Mouse (Mus musculus): ENCODE results near the gene Llgl2. TPM values are rescaled to one million over a fixed set of nuclear protein-coding genes. Genes with fewer than 3 reads are reported as not detected.

Gene Llgl2
- total and polyA plus RNA-seq, 3 experiments: 18.4 to 20.3 (median 19.4) TPM

DNA sequence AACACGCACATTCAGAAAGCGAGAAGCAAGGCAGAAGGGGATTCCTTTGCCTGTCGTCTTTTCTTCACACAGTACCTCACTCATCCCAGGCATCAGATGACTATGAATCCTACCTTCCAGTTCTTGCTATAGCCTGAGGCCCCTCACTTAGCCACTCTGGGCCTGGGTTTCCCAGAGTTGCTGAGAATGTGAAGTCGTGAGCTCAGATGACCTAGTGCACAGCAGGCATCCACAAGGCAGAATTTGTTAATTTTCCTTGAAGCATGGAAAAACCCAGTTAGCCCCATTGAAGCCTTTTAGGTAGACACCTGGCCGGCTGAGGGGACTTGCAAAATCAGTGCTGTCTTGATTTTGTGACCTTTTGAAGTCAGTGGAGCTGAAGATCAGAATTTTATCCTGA is 2.6 kb downstream of the Llgl2 start:
- Histone ChIP-seq H3K27me3 (ENCODE audit: control insufficient read depth, insufficient read depth, low read length) (no peaks in the 10 kb centered on the region), H3K4me1 (ENCODE audit: control insufficient read depth, insufficient read depth, low read length) (peaks cover 2% of the 10 kb centered on the region; the same call in 1 of the 2 replicates), H3K4me3 (no peak overlapping the region), H3K36me3 (ENCODE audit: control insufficient read depth, insufficient read depth, low read length) (no peaks in the 10 kb centered on the region), H3K79me2 (replicated peaks; ENCODE audit: control insufficient read depth, insufficient read depth, low read length) (no peaks in the 10 kb centered on the region), H3K9ac (ENCODE audit: low read depth, low read length) (no peak overlapping the region), H3K27ac (no peak overlapping the region)
- DNase-seq: no peak
- intact Hi-C loops (cut with DNase I): no loop called here
- TF ChIP-seq CTCF (IDR thresholded peaks at IDR 0.05) (no peak), EP300 (IDR thresholded peaks at IDR 0.05; ENCODE audit: insufficient read depth, low read depth, low read length) (no peak), POLR2A (IDR thresholded peaks at IDR 0.05; ENCODE audit: insufficient read depth, low read depth, low read length) (no peak)
- 75% methylated on average over 5 of the region's 5 CpGs for WGBS

DNA sequence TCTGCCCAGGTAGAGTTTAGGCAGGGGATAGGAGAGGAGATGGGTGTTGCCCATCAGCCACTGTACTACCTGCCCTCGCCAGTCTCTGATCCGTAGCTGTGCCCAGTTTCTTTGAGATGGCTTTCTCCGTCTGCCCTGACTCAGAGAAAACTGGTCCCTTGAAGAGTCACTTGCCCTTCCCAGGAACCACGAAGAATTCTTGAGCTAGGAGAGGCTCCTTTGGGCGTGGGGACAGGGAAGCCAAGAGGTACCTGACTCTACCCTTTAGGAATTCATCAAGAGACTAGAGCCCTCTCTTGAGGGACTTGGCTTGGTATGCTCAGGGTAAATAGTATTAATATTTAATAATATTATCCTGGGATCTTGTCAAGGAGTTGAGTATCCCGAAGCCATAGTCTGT is 3.8 kb downstream of the Llgl2 start:
- Histone ChIP-seq H3K27ac (no peak overlapping the region), H3K9ac (ENCODE audit: low read depth, low read length) (no peak overlapping the region), H3K4me3 (no peak overlapping the region), H3K79me2 (replicated peaks; ENCODE audit: control insufficient read depth, insufficient read depth, low read length) (no peaks in the 10 kb centered on the region), H3K36me3 (ENCODE audit: control insufficient read depth, insufficient read depth, low read length) (no peaks in the 10 kb centered on the region), H3K4me1 (ENCODE audit: control insufficient read depth, insufficient read depth, low read length) (peaks cover 2% of the 10 kb centered on the region; the same call in 1 of the 2 replicates), H3K27me3 (ENCODE audit: control insufficient read depth, insufficient read depth, low read length) (no peaks in the 10 kb centered on the region)
- DNase-seq: no peak
- WGBS: 82% methylated on average over 6 of the region's 6 CpGs
- intact Hi-C loops (cut with DNase I): no loop called here
- TF ChIP-seq EP300 (IDR thresholded peaks at IDR 0.05; ENCODE audit: insufficient read depth, low read depth, low read length) (no peak), POLR2A (IDR thresholded peaks at IDR 0.05; ENCODE audit: insufficient read depth, low read depth, low read length) (no peak), CTCF (IDR thresholded peaks at IDR 0.05) (no peak)

- WGBS: 76% methylated on average over 4 of the region's 4 CpGs
- Histone ChIP-seq H3K36me3 (ENCODE audit: control insufficient read depth, insufficient read depth, low read length) (no peaks in the 10 kb centered on the region), H3K4me1 (ENCODE audit: control insufficient read depth, insufficient read depth, low read length) (no peaks in the 10 kb centered on the region), H3K9ac (ENCODE audit: low read depth, low read length) (no peak overlapping the region), H3K27me3 (ENCODE audit: control insufficient read depth, insufficient read depth, low read length) (no peaks in the 10 kb centered on the region), H3K4me3 (no peak overlapping the region), H3K79me2 (replicated peaks; ENCODE audit: control insufficient read depth, insufficient read depth, low read length) (no peaks in the 10 kb centered on the region), H3K27ac (no peak overlapping the region)
- no peak for DNase-seq
- no peak for TF ChIP-seq POLR2A (IDR thresholded peaks at IDR 0.05; ENCODE audit: insufficient read depth, low read depth, low read length)
- intact Hi-C loops (cut with DNase I): no loop called here
Measured at GRCm38 (mm10) chr11:115829036-115829435, 5.2 kb downstream of the Llgl2 start.

- Histone ChIP-seq H3K4me1 (ENCODE audit: control insufficient read depth, insufficient read depth, low read length) (no peaks in the 10 kb centered on the region), H3K36me3 (ENCODE audit: control insufficient read depth, insufficient read depth, low read length) (no peaks in the 10 kb centered on the region), H3K9ac (ENCODE audit: low read depth, low read length) (no peak overlapping the region), H3K27me3 (ENCODE audit: control insufficient read depth, insufficient read depth, low read length) (no peaks in the 10 kb centered on the region), H3K27ac (no peak overlapping the region), H3K4me3 (no peak overlapping the region), H3K79me2 (replicated peaks; ENCODE audit: control insufficient read depth, insufficient read depth, low read length) (no peaks in the 10 kb centered on the region)
- WGBS: 56% methylated on average over 25 of the region's 25 CpGs
- intact Hi-C loops (cut with DNase I): no loop called here
- no peak for DNase-seq
- TF ChIP-seq CTCF (IDR thresholded peaks at IDR 0.05) (no peak), POLR2A (IDR thresholded peaks at IDR 0.05; ENCODE audit: insufficient read depth, low read depth, low read length) (no peak), EP300 (IDR thresholded peaks at IDR 0.05; ENCODE audit: insufficient read depth, low read depth, low read length) (no peak)
Measured at GRCm38 (mm10) chr11:115830550-115831325, 6.9 kb downstream of the Llgl2 start.

GRCm38 (mm10) chr11:115831518-115831917 is 7.7 kb downstream of the Llgl2 start:
- Histone ChIP-seq H3K4me3 (no peak overlapping the region), H3K36me3 (ENCODE audit: control insufficient read depth, insufficient read depth, low read length) (no peaks in the 10 kb centered on the region), H3K27ac (no peak overlapping the region), H3K79me2 (replicated peaks; ENCODE audit: control insufficient read depth, insufficient read depth, low read length) (no peaks in the 10 kb centered on the region), H3K27me3 (ENCODE audit: control insufficient read depth, insufficient read depth, low read length) (no peaks in the 10 kb centered on the region), H3K9ac (ENCODE audit: low read depth, low read length) (no peak overlapping the region), H3K4me1 (ENCODE audit: control insufficient read depth, insufficient read depth, low read length) (no peaks in the 10 kb centered on the region)
- TF ChIP-seq EP300 (IDR thresholded peaks at IDR 0.05; ENCODE audit: insufficient read depth, low read depth, low read length) (no peak), POLR2A (IDR thresholded peaks at IDR 0.05; ENCODE audit: insufficient read depth, low read depth, low read length) (no peak), CTCF (IDR thresholded peaks at IDR 0.05) (no peak)
- WGBS: 64% methylated on average over 3 of the region's 3 CpGs
- intact Hi-C loops (cut with DNase I): no loop called here
- no peak for DNase-seq

GRCm38 (mm10) chr11:115832064-115832463 is 8.2 kb downstream of the Llgl2 start:
- 87% methylated on average over 6 of the region's 6 CpGs for WGBS
- no peaks in the 10 kb centered on the region for H3K4me1 ChIP-seq (ENCODE audit: control insufficient read depth, insufficient read depth, low read length)
- H3K36me3 ChIP-seq (ENCODE audit: control insufficient read depth, insufficient read depth, low read length): no peaks in the 10 kb centered on the region
- no peaks in the 10 kb centered on the region for H3K27me3 ChIP-seq (ENCODE audit: control insufficient read depth, insufficient read depth, low read length)
- H3K79me2 ChIP-seq (replicated peaks; ENCODE audit: control insufficient read depth, insufficient read depth, low read length): no peaks in the 10 kb centered on the region
- no peak for DNase-seq
- no peak for TF ChIP-seq EP300 (IDR thresholded peaks at IDR 0.05; ENCODE audit: insufficient read depth, low read depth, low read length)
- no peak overlapping the region for H3K27ac ChIP-seq
- H3K9ac ChIP-seq (ENCODE audit: low read depth, low read length): no peak overlapping the region
- intact Hi-C loops (cut with DNase I): no loop called here
- no peak overlapping the region for H3K4me3 ChIP-seq
